9 mouse cellular contexts compared by ENCODE assay signal in genomic region chr19:57724920-57725319, GRCm38 (mm10).
DNase-seq lines count a peak whose midpoint lies in the region; ATAC-seq lines count a peak whose summit lies in the region.
"Had no signal": no experiment of that assay in that cellular context is flagged by ENCODE, and none has a peak within 500 bp of the region (broad histone marks: within the 10 kb centered on the region; RNA-seq: fewer than 3 reads in every experiment).

No protein-coding gene starts in this region.

- DNase-seq in ovary, postnatal 14 days (ENCODE audit: low spot score), result peak; percentile 35
- DNase-seq in ovary, adult 18-20 months (ENCODE audit: low spot score), result no peak
- DNase-seq in adipocyte (ENCODE audit: low spot score), result peak; percentile 46
- no peak for DNase-seq in liver, embryonic 11.5 days (ENCODE audit: low spot score)
- DNase-seq in skeletal muscle tissue, adult 2 months (ENCODE audit: low read depth, low spot score), result peak; percentile 18

- no peak overlapping the region for H3K4me3 ChIP-seq in liver, embryonic 11.5 days (ENCODE audit: low read depth, low read length)
- H3K4me3 ChIP-seq: heart, embryonic 15.5 days; neural tube, embryonic 13.5 days had no signal

- H3K9me3 ChIP-seq in liver, embryonic 11.5 days (ENCODE audit: control insufficient read depth, low read length), result no peaks in the 10 kb centered on the region
- H3K9me3 ChIP-seq: heart, embryonic 15.5 days; neural tube, embryonic 13.5 days had no signal

- no peaks in the 10 kb centered on the region for H3K36me3 ChIP-seq in liver, embryonic 11.5 days (ENCODE audit: control insufficient read depth, insufficient read depth, low read length)
- H3K36me3 ChIP-seq: heart, embryonic 15.5 days; neural tube, embryonic 13.5 days had no signal

- H3K27ac ChIP-seq in liver, embryonic 11.5 days (ENCODE audit: low read depth, low read length), result no peak overlapping the region
- H3K27ac ChIP-seq: heart, embryonic 15.5 days; neural tube, embryonic 13.5 days had no signal

- 68% methylated on average over 6 of the region's 6 CpGs for WGBS in liver, embryonic 11.5 days

- H3K9ac ChIP-seq in liver, embryonic 11.5 days (ENCODE audit: low read depth, low read length), result no peak overlapping the region
- H3K9ac ChIP-seq: heart, embryonic 15.5 days; neural tube, embryonic 13.5 days had no signal

- no peak overlapping the region for H3K4me2 ChIP-seq in liver, embryonic 11.5 days
- H3K4me2 ChIP-seq: heart, embryonic 15.5 days; neural tube, embryonic 13.5 days had no signal

- no peaks in the 10 kb centered on the region for H3K4me1 ChIP-seq in liver, embryonic 11.5 days (replicated peaks; ENCODE audit: control insufficient read depth, insufficient read depth, low read length)
- H3K4me1 ChIP-seq: heart, embryonic 15.5 days; neural tube, embryonic 13.5 days had no signal

- peak; percentile 54; the same call in 1 of the 2 replicates for ATAC-seq in erythroid progenitor cell, adult 5-6 weeks (replicated peaks; ENCODE audit: low FRiP score, poor library complexity, severe bottlenecking)
- peak; percentile 58 for ATAC-seq in liver, embryonic 11.5 days (replicated peaks; ENCODE audit: low FRiP score)
- no peak for ATAC-seq in frontal cortex, adult (ENCODE audit: low TSS enrichment)

- no peaks in the 10 kb centered on the region for H3K27me3 ChIP-seq in liver, embryonic 11.5 days (replicated peaks; ENCODE audit: control insufficient read depth, insufficient read depth, low read length)
- H3K27me3 ChIP-seq: heart, embryonic 15.5 days; neural tube, embryonic 13.5 days had no signal

Comparison
In these comparisons a context has a peak if more than half of its experiments do, and no peak if none do; other contexts are left out.
1. DNase-seq: peak in ovary, postnatal 14 days (single experiment), adipocyte (single experiment) and skeletal muscle tissue, adult 2 months (single experiment); none in ovary, adult 18-20 months (single experiment) and liver, embryonic 11.5 days (single experiment).